Mouse (Mus musculus): ENCODE results near the gene Adarb2.

Adarb2 gene

GRCm38 (mm10) chr13:8785185-8785584 lies 582.5 kb downstream of the Adarb2 start:
- peak; percentile 48 for DNase-seq (ENCODE audit: low spot score)

DNA sequence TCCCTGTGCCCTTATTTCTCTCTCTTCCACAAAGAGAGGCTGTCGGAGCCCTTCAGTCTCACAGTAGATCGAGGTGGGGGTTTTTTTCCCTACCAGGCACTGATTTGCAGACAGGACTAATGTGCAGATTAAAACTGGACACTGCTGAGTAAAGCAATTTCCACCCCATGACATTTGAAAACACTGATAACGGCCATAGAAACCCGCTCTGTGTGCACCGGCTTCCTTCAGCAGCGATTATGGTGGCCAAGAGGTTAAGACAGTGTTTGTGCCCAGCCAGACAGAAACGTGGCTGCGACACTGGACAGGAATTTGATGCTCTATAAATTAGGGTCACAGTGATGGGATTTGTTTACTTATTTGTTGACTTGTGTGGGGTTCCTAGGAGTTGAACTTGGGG lies 590.6 kb downstream of the Adarb2 start:
- DNase-seq (ENCODE audit: low spot score): no peak

DNA sequence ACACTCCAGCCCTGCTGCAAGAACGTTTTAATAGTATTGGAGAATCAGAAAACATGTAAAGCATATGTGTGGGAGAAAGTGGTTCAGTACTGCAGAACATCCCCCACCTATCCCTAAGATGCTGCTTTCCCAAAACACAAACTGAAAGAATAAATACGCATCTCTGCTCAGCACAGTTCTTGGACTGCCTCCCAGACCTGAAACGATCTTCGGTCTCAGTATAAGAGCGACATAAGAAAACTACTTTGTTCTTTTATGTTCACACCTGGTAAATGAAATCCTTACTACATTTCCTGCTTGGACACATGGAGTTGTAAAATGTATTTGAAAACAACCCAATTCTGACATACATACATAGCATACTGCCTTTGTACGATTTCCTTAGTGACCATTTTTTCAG lies 597.9 kb downstream of the Adarb2 start:
- DNase-seq (ENCODE audit: low spot score): no peak

- DNase-seq (ENCODE audit: low spot score): no peak
Observed at GRCm38 (mm10) chr13:8805931-8806330, 603.3 kb downstream of the Adarb2 start.

All from layer of hippocampus, adult 11-12 months (tissue).